In genomic region chr15:88068476-88068875, GRCm38 (mm10) we compare ENCODE assay signal across 18 mouse cellular contexts.
"Had no signal": no experiment of that assay in that cellular context is flagged by ENCODE, and none has a peak within 500 bp of the region (broad histone marks: within the 10 kb centered on the region; RNA-seq: fewer than 3 reads in every experiment).

No protein-coding gene starts in this region.

- H3K36me3 ChIP-seq: midbrain, embryonic 10.5 days; midbrain, embryonic 12.5 days; neural tube, embryonic 13.5 days; neural tube, embryonic 15.5 days had no signal

- H3K9me3 ChIP-seq: midbrain, embryonic 10.5 days; midbrain, embryonic 12.5 days; neural tube, embryonic 13.5 days; neural tube, embryonic 15.5 days had no signal

- ATAC-seq: midbrain, embryonic 16.5 days had no signal

- H3K4me3 ChIP-seq: midbrain, embryonic 10.5 days; midbrain, embryonic 12.5 days; myocyte; neural tube, embryonic 13.5 days; neural tube, embryonic 15.5 days had no signal

- H3K4me2 ChIP-seq: lung, embryonic 14.5 days; midbrain, embryonic 12.5 days; neural tube, embryonic 13.5 days; neural tube, embryonic 15.5 days had no signal

- H3K4me1 ChIP-seq: midbrain, embryonic 12.5 days had no signal

- H3K27ac ChIP-seq: midbrain, embryonic 10.5 days; midbrain, embryonic 12.5 days; neural tube, embryonic 13.5 days; neural tube, embryonic 15.5 days had no signal

- DNase-seq: lung, adult 18-20 months; lung, embryonic 14.5 days; lung, postnatal 10 days; lung, postnatal 4 days; retina, postnatal 1 day; right cerebral cortex, adult 18-20 months; right cerebral cortex, postnatal 25 days; right cerebral cortex, postnatal 4 days; spleen, adult 18-20 months; thymus, adult 18-20 months; thymus, postnatal 14 days; thymus, postnatal 36 days had no signal

- H3K27me3 ChIP-seq: midbrain, embryonic 12.5 days; neural tube, embryonic 13.5 days; neural tube, embryonic 15.5 days had no signal

- H3K9ac ChIP-seq: lung, embryonic 14.5 days; midbrain, embryonic 12.5 days; neural tube, embryonic 13.5 days; neural tube, embryonic 15.5 days had no signal
